Mouse (Mus musculus) cerebellum, adult 9-10 months (tissue): ENCODE data around the gene Foxk2.
A peak's percentile ranks its signal among the peaks of the same experiment; 100 is the strongest.

Experiments used
- DNase-seq: peaks from one replicate; pipeline ENCODE4 v3.0.0; 2022

Gene Foxk2

GRCm38 (mm10) chr11:121259160-121260100 is at the start of gene Foxk2:
Foxk2 (plus strand) TSS chr11:121259990.
- peak; percentile 87 for DNase-seq

GRCm38 (mm10) chr11:121216831-121217230 is 43.0 kb upstream of the Foxk2 start:
- DNase-seq = no peak

GRCm38 (mm10) chr11:121219776-121220175 is 40.0 kb upstream of the Foxk2 start:
- no peak for DNase-seq

- DNase-seq = peak; percentile 28
These were observed 39.0 kb upstream of the Foxk2 start for GRCm38 (mm10) chr11:121220771-121221170.

GRCm38 (mm10) chr11:121221321-121222010 is 38.3 kb upstream of the Foxk2 start:
- peak; percentile 75 for DNase-seq

- DNase-seq = peak; percentile 23
These were observed 31.4 kb upstream of the Foxk2 start for GRCm38 (mm10) chr11:121228129-121229017.

GRCm38 (mm10) chr11:121229018-121229439 is 30.8 kb upstream of the Foxk2 start, which contains the start of gene Cybc1:
Cybc1 (minus strand) TSS chr11:121229322.
- DNase-seq = peak; percentile 79

- no peak for DNase-seq
These were observed 28.6 kb upstream of the Foxk2 start for GRCm38 (mm10) chr11:121231191-121231590.

GRCm38 (mm10) chr11:121231628-121232291 is 28.0 kb upstream of the Foxk2 start:
- DNase-seq = no peak

GRCm38 (mm10) chr11:121232706-121233105 is 27.1 kb upstream of the Foxk2 start:
- no peak for DNase-seq

- peak; percentile 68 for DNase-seq
These were observed 24.1 kb upstream of the Foxk2 start for GRCm38 (mm10) chr11:121235475-121236238.

- DNase-seq = peak; percentile 100
These were observed 23.0 kb upstream of the Foxk2 start, which contains the start of gene Narf for GRCm38 (mm10) chr11:121236564-121237344. Narf (plus strand) TSS chr11:121237253.

- peak; percentile 75 for DNase-seq
These were observed 22.3 kb upstream of the Foxk2 start for GRCm38 (mm10) chr11:121237345-121238128.

GRCm38 (mm10) chr11:121239669-121240068 is 20.1 kb upstream of the Foxk2 start:
- DNase-seq = no peak

- no peak for DNase-seq
These were observed 9.6 kb upstream of the Foxk2 start for GRCm38 (mm10) chr11:121250196-121250595.

GRCm38 (mm10) chr11:121260211-121260906 is 569 bp downstream of the Foxk2 start:
- peak; percentile 51 for DNase-seq

GRCm38 (mm10) chr11:121261074-121261473 is 1.3 kb downstream of the Foxk2 start:
- DNase-seq = no peak

- no peak for DNase-seq
These were observed 17.7 kb downstream of the Foxk2 start for GRCm38 (mm10) chr11:121277516-121277915.

GRCm38 (mm10) chr11:121278011-121278410 is 18.2 kb downstream of the Foxk2 start:
- DNase-seq = no peak
